Mouse (Mus musculus) ES-Bruce4 (cell line): ENCODE results near the gene Arhgap15. TPM values are rescaled to one million over a fixed set of nuclear protein-coding genes. Genes with fewer than 3 reads are reported as not detected.

Experiments
- H3K27ac ChIP-seq: 2 replicates; pipeline ENCODE4 v1.5.1; 2012; ENCODE audit warnings: low read length, inconsistent platforms; ENCODE audit not compliant: insufficient read depth
- H3K27me3 ChIP-seq: 2 replicates; pipeline ENCODE4 v1.6.1; 2012; ENCODE audit warnings: mild to moderate bottlenecking, low read length, inconsistent platforms; ENCODE audit not compliant: control insufficient read depth, poor library complexity, insufficient read depth, severe bottlenecking
- H3K36me3 ChIP-seq: 2 replicates; pipeline ENCODE4 v1.6.1; 2012; ENCODE audit warnings: inconsistent platforms, mild to moderate bottlenecking, low read length, moderate library complexity; ENCODE audit not compliant: control insufficient read depth, poor library complexity, insufficient read depth, severe bottlenecking
- H3K4me1 ChIP-seq: one replicate; pipeline ENCODE4 v1.8.1; 2011; ENCODE audit warnings: low read length; ENCODE audit not compliant: control insufficient read depth, insufficient read depth
- H3K4me3 ChIP-seq: 2 replicates; pipeline ENCODE4 v1.5.1; 2011; ENCODE audit warnings: low read depth, mild to moderate bottlenecking, low read length
- H3K9ac ChIP-seq: 2 replicates; pipeline ENCODE4 v1.6.1; 2012; ENCODE audit warnings: low read depth, mild to moderate bottlenecking, inconsistent platforms; ENCODE audit not compliant: poor library complexity, severe bottlenecking
- H3K9me3 ChIP-seq: replicated peaks from 2 replicates; pipeline ENCODE4 v1.6.1; 2012; ENCODE audit warnings: mild to moderate bottlenecking, low read length, inconsistent platforms; ENCODE audit not compliant: control insufficient read depth, poor library complexity, insufficient read depth, severe bottlenecking
- CTCF ChIP-seq: IDR thresholded peaks from one replicate; pipeline ENCODE4 v1.8.1; 2011; ENCODE audit warnings: low read depth, low read length
- EP300 ChIP-seq: IDR thresholded peaks from 2 replicates; pipeline ENCODE4 v1.6.1; 2011; ENCODE audit warnings: low read depth, low read length; ENCODE audit not compliant: insufficient read depth
- POLR2A ChIP-seq: IDR thresholded peaks from one replicate; pipeline ENCODE4 v1.8.1; 2011; ENCODE audit warnings: low read length; ENCODE audit not compliant: insufficient read depth
- polyA plus RNA-seq: library from polyadenylated mRNA; stranded (reverse); fragments of >200 nt; gene quantifications from 2 replicates; pipeline ENCODE4 v1.2.4, GENCODE M21; 2011; ENCODE audit warnings: low read depth; ENCODE audit not compliant: missing spikeins, insufficient read depth, insufficient read length

The Arhgap15 gene
- polyA plus RNA-seq, 1 experiment: not detected

- Histone ChIP-seq H3K9me3 (no peaks in the 10 kb centered on the region), H3K9ac (no peak overlapping the region), H3K36me3 (no peaks in the 10 kb centered on the region), H3K27ac (no peak overlapping the region), H3K4me1 (no peaks in the 10 kb centered on the region), H3K27me3 (no peaks in the 10 kb centered on the region), H3K4me3 (no peak overlapping the region)
- no peak for TF ChIP-seq EP300
- TF ChIP-seq CTCF: no peak
- no peak for TF ChIP-seq POLR2A
These were observed 550.5 kb downstream of the Arhgap15 start for GRCm38 (mm10) chr2:44299156-44299555.

- Histone ChIP-seq H3K4me1 (no peaks in the 10 kb centered on the region), H3K27me3 (no peaks in the 10 kb centered on the region), H3K27ac (no peak overlapping the region), H3K36me3 (no peaks in the 10 kb centered on the region), H3K9me3 (no peaks in the 10 kb centered on the region), H3K9ac (no peak overlapping the region), H3K4me3 (no peak overlapping the region)
- TF ChIP-seq EP300 (no peak), POLR2A (no peak), CTCF (no peak)
These were observed 551.3 kb downstream of the Arhgap15 start for GRCm38 (mm10) chr2:44299909-44300308.

GRCm38 (mm10) chr2:44300466-44300865 lies 551.8 kb downstream of the Arhgap15 start:
- Histone ChIP-seq H3K4me3 (no peak overlapping the region), H3K27ac (no peak overlapping the region), H3K4me1 (no peaks in the 10 kb centered on the region), H3K27me3 (no peaks in the 10 kb centered on the region), H3K36me3 (no peaks in the 10 kb centered on the region), H3K9ac (no peak overlapping the region), H3K9me3 (no peaks in the 10 kb centered on the region)
- TF ChIP-seq POLR2A: no peak
- TF ChIP-seq CTCF: no peak
- no peak for TF ChIP-seq EP300

- Histone ChIP-seq H3K4me1 (no peaks in the 10 kb centered on the region), H3K9me3 (no peaks in the 10 kb centered on the region), H3K27ac (no peak overlapping the region)
These were observed 555.8 kb downstream of the Arhgap15 start for GRCm38 (mm10) chr2:44304261-44304970.

GRCm38 (mm10) chr2:44304971-44305808 lies 556.6 kb downstream of the Arhgap15 start:
- Histone ChIP-seq H3K27me3 (no peaks in the 10 kb centered on the region), H3K4me1 (no peaks in the 10 kb centered on the region), H3K36me3 (no peaks in the 10 kb centered on the region), H3K27ac (no peak overlapping the region), H3K4me3 (no peak overlapping the region), H3K9me3 (no peaks in the 10 kb centered on the region), H3K9ac (no peak overlapping the region)
- TF ChIP-seq POLR2A: no peak
- no peak for TF ChIP-seq CTCF
- no peak for TF ChIP-seq EP300

More at GRCm38 (mm10) chr2:44304261-44304970, 555.8 kb downstream of the Arhgap15 start:
- no peaks in the 10 kb centered on the region for H3K36me3 ChIP-seq
- H3K4me3 ChIP-seq: no peak overlapping the region
- H3K9ac ChIP-seq: no peak overlapping the region
- H3K27me3 ChIP-seq: no peaks in the 10 kb centered on the region
- no peak for TF ChIP-seq POLR2A
- TF ChIP-seq CTCF: no peak
- no peak for TF ChIP-seq EP300

- H3K4me1 ChIP-seq: no peaks in the 10 kb centered on the region
- no peaks in the 10 kb centered on the region for H3K9me3 ChIP-seq
- H3K9ac ChIP-seq: no peak overlapping the region
- TF ChIP-seq CTCF (no peak), EP300 (no peak), POLR2A (no peak)
- no peaks in the 10 kb centered on the region for H3K27me3 ChIP-seq
- H3K36me3 ChIP-seq: no peaks in the 10 kb centered on the region
- no peak overlapping the region for H3K27ac ChIP-seq
- H3K4me3 ChIP-seq: no peak overlapping the region
These were observed 557.5 kb downstream of the Arhgap15 start for GRCm38 (mm10) chr2:44306137-44306536.
